Mouse (Mus musculus) lung, postnatal 0 days (tissue): ENCODE results near the gene Oser1. TPM values are rescaled to one million over a fixed set of nuclear protein-coding genes. Genes with fewer than 3 reads are reported as not detected.
A peak's percentile ranks its signal among the peaks of the same experiment; 100 is the strongest.

Experiments
- ATAC-seq: fragments of 200-750 bp; cut with Nextera tagmentation; 2 replicates; pipeline ENCODE4 v1.8.0; 2017; ENCODE audit warnings: moderate library complexity
- DNase-seq: peaks from one replicate; pipeline ENCODE4 v3.0.0-alpha.2; 2016; ENCODE audit warnings: low spot score
- H3K27ac ChIP-seq: fragments of 300-500 bp; sonication (generic); 2 replicates; pipeline ENCODE4 v1.5.1; 2014; ENCODE audit warnings: antibody characterized with exemption, mild to moderate bottlenecking, low read length, mixed read lengths
- H3K27me3 ChIP-seq: fragments of 300-500 bp; sonication (generic); replicated peaks from 2 replicates; pipeline ENCODE4 v1.6.1; 2014; ENCODE audit warnings: low read length, mixed read lengths; ENCODE audit not compliant: insufficient read depth
- H3K36me3 ChIP-seq: fragments of 300-500 bp; sonication (generic); 2 replicates; pipeline ENCODE4 v1.6.1; 2014; ENCODE audit warnings: low read length, mixed read lengths; ENCODE audit not compliant: insufficient read depth
- H3K4me1 ChIP-seq: fragments of 300-500 bp; sonication (generic); 2 replicates; pipeline ENCODE4 v1.6.1; 2014; ENCODE audit warnings: antibody characterized with exemption, low read depth, low read length, mixed read lengths; ENCODE audit not compliant: insufficient read depth
- H3K4me2 ChIP-seq: fragments of 300-500 bp; sonication (generic); replicated peaks from 2 replicates; pipeline ENCODE4 v1.6.1; 2014; ENCODE audit warnings: low read depth, mild to moderate bottlenecking, low read length, moderate library complexity, mixed read lengths
- H3K4me3 ChIP-seq: fragments of 300-500 bp; sonication (generic); 2 replicates; pipeline ENCODE4 v1.5.1; 2014; ENCODE audit warnings: low read depth, low read length
- H3K9ac ChIP-seq: fragments of 300-500 bp; sonication (generic); replicated peaks from 2 replicates; pipeline ENCODE4 v1.6.1; 2014; ENCODE audit warnings: low read depth, mild to moderate bottlenecking
- H3K9me3 ChIP-seq: fragments of 300-500 bp; sonication (generic); 2 replicates; pipeline ENCODE4 v1.6.1; 2016; ENCODE audit warnings: low read length, mixed read lengths
- CTCF ChIP-seq: IDR thresholded peaks from 2 replicates; pipeline ENCODE4 v1.5.1; 2016; ENCODE audit warnings: antibody characterized with exemption, mild to moderate bottlenecking
- EP300 ChIP-seq: IDR thresholded peaks from 2 replicates; pipeline ENCODE4 v1.6.1; 2016; ENCODE audit warnings: antibody characterized with exemption, mild to moderate bottlenecking, control low read depth
- WGBS: fragments of 180-500 bp; shearing (Covaris S2); extraction: QIAGEN DNeasy Blood & Tissue Kit; methylation state at CpG from one replicate; pipeline ENCODE4 v1.1.7; 2014; 5-methylcytosine and 5-hydroxymethylcytosine counted together
- polyA plus RNA-seq: library from polyadenylated mRNA; unstranded; fragments of >200 nt; fragmentation: Nextera tagmentation; extraction: Ambion mirVana; gene quantifications from 2 replicates; pipeline ENCODE4 v1.2.1, GENCODE M21; 2015

Gene Oser1
- polyA plus RNA-seq, 1 experiment from 2014 or later, result 74.6 TPM

DNA sequence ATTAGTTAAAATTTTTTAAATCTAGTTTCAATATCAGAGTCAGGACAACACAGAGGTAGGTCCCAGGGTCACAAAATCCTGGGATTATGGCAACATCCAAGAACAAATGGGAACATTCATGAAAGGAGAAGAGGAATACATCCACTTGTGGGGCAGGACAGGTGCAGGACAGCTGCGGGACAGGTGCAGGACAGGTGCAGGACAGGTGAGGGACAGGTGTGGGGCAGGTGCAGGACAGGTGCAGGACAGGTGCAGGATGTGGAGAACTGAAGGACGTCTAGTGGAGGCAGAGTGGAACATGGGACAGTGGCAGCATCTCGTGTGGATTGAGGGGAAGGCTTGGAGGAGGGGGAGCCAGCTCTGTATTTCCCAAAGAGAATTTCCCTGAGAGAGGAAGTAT, 24.8 kb upstream of the Oser1 start:
- WGBS, result 51% methylated on average over 3 of the region's 3 CpGs
- TF ChIP-seq CTCF (no peak), EP300 (no peak)
- DNase-seq, result no peak

DNA sequence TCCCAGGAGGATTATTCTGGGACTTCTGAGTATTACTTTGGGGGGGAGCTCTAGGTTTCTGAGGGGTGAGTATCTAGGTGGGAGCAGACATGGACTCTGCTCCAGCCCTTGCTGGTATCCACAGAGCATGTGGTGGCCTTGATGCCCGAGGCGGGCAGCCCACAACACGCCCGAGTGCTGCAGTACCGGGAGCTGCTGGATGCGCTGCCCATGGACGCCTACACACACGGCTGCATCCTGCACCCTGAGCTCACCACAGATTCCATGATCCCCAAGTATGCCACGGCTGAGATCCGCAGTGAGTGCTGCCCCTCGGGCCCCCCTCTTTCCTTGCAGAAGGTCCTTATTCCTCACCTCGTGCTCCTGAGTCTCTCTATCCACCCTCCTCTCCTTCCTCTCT, 22.9 kb upstream of the Oser1 start:
- H3K27ac ChIP-seq, result no peak overlapping the region
- ATAC-seq, result no peak
- TF ChIP-seq EP300 (no peak), CTCF (no peak)
- no peaks in the 10 kb centered on the region for H3K36me3 ChIP-seq
- WGBS, result 83% methylated on average over 10 of the region's 12 CpGs
- H3K4me3 ChIP-seq, result no peak overlapping the region
- no peak for DNase-seq
- H3K9me3 ChIP-seq, result no peaks in the 10 kb centered on the region
- H3K9ac ChIP-seq, result no peak overlapping the region
- H3K4me1 ChIP-seq, result no peaks in the 10 kb centered on the region
- H3K4me2 ChIP-seq, result no peak overlapping the region
- no peaks in the 10 kb centered on the region for H3K27me3 ChIP-seq

More for the DNA sequence above, 24.8 kb upstream of the Oser1 start:
- H3K9me3 ChIP-seq, result no peaks in the 10 kb centered on the region
- H3K4me3 ChIP-seq, result no peak overlapping the region
- no peak overlapping the region for H3K9ac ChIP-seq
- H3K27ac ChIP-seq, result no peak overlapping the region
- no peak overlapping the region for H3K4me2 ChIP-seq
- no peaks in the 10 kb centered on the region for H3K36me3 ChIP-seq
- no peak for ATAC-seq
- H3K27me3 ChIP-seq, result no peaks in the 10 kb centered on the region
- no peaks in the 10 kb centered on the region for H3K4me1 ChIP-seq

DNA sequence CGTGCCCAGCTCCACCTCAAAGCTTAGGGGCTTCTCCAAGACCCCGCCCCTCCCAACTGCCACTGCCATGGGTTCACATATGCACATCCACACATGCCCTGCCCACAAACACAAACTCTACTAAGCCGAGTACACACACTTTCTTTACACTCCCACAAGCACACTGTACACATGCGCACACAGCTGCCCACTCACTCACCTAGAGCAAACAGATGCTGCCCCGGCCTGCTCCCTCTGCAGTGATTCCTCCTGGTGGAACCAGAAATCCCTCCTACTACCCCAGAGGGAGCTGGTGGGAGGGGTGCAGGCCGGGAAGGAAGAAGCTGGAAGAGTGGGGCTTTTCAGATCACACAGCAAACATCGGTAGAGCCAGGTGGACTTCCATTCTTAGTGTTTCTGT, 19.5 kb upstream of the Oser1 start:
- Histone ChIP-seq H3K27me3 (peaks cover 1% of the 10 kb centered on the region; the same call in 1 of the 2 replicates), H3K4me1 (no peaks in the 10 kb centered on the region), H3K4me2 (no peak overlapping the region), H3K36me3 (no peaks in the 10 kb centered on the region), H3K9me3 (no peaks in the 10 kb centered on the region), H3K9ac (no peak overlapping the region), H3K27ac (no peak overlapping the region), H3K4me3 (no peak overlapping the region)
- no peak for ATAC-seq
- WGBS, result 48% methylated on average over 7 of the region's 7 CpGs
- no peak for DNase-seq
- no peak for TF ChIP-seq EP300
- TF ChIP-seq CTCF, result no peak

DNA sequence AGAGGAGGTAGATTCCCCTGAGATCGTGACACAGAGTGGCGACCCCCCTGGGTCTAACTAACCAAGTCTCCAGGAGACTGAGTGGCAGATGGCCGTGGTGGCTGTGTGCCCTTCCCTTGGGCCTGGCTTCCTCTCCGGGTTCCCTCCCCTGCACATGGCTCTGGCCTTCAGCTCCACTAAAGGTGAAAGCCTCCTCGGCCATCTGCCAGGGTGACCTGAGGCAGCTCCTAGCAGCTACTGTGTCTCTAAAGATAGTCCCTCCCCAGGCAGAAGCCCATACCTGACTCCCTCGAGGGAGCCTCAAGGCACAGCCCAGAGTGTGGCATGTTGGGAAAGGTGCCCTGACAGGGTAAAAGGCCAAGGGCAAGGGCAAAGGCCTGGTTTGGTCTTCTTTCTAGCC, 19.0 kb upstream of the Oser1 start:
- Histone ChIP-seq H3K4me1 (no peaks in the 10 kb centered on the region), H3K27me3 (peaks cover 6% of the 10 kb centered on the region; the same call in 1 of the 2 replicates), H3K4me2 (no peak overlapping the region), H3K9ac (no peak overlapping the region), H3K9me3 (no peaks in the 10 kb centered on the region), H3K27ac (no peak overlapping the region), H3K36me3 (no peaks in the 10 kb centered on the region), H3K4me3 (no peak overlapping the region)
- TF ChIP-seq EP300 (no peak), CTCF (no peak)
- DNase-seq, result no peak
- no peak for ATAC-seq
- WGBS, result 49% methylated on average over 6 of the region's 6 CpGs

DNA sequence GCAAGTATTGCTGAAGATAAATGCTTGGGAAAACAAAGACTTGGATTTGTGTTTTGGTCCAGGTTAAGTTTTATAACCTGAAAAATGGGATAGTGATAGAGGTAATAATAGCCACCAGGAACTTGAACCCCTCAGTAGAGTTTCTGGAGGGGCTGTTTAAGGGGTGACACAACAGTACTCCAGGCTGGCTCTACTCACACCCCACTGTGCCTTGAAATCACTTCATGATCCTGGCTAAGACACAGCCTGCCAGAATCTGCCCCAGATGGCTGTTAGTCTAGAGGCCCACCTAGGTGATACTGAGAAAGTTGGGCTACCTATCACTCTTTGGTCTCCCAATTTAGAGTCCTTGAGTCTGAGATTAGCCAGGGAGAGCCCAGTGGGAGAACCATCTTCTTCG, 15.0 kb upstream of the Oser1 start:
- Histone ChIP-seq H3K9me3 (no peaks in the 10 kb centered on the region), H3K9ac (no peak overlapping the region), H3K4me2 (no peak overlapping the region), H3K4me1 (no peaks in the 10 kb centered on the region), H3K4me3 (no peak overlapping the region), H3K27ac (no peak overlapping the region), H3K27me3 (peaks cover 14% of the 10 kb centered on the region; the same call in 1 of the 2 replicates), H3K36me3 (no peaks in the 10 kb centered on the region)
- DNase-seq, result no peak
- WGBS, result 42% methylated on average over 1 of the region's 1 CpGs
- ATAC-seq, result no peak
- no peak for TF ChIP-seq CTCF
- no peak for TF ChIP-seq EP300

DNA sequence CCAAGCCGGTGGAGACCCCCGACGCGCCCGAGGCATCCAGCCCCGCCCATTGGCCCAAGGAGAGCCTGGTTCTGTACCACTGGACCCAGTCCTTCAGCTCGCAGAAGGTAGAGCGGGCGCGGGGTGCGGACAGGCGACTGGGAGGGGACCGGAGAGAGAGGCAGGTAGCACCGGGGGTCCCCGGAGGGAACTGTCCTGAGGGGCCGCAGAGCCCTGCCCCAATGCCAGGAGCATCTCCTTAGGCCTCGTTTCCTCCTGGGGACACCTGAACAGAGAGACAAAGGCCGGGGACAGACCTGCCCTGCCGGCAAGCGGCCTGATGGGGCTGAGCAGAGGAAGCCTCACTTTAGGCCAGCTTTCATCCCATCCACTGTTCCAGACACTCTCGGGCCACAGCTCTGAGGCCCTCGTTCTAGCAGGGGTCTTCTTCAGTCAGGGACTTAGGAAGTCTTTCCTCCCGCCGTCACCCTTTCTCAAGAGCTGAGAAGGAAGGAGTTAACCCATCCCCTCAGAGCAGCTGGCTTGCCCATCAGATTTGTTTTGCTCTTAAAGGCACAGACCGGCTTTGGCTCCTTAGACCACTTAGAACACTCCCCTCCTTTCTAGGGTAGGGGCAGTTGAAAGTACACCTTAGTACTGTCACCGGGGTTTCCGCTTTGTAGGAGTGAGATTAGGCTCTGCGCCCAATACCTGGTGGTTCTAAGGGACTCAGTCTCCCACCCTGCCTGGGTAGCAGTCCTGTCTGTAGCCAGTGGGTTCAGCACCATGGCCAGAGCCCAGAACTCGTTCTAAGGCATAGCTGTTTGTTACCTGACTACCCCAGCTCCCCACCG, 14.3 kb upstream of the Oser1 start:
- H3K4me1 ChIP-seq, result no peaks in the 10 kb centered on the region
- no peak overlapping the region for H3K27ac ChIP-seq
- no peak overlapping the region for H3K9ac ChIP-seq
- TF ChIP-seq EP300 (no peak), CTCF (no peak)
- H3K9me3 ChIP-seq, result no peaks in the 10 kb centered on the region
- DNase-seq (peak; percentile 48), ATAC-seq (no peak; the same call in 1 of the 2 replicates)
- no peaks in the 10 kb centered on the region for H3K36me3 ChIP-seq
- peaks cover 14% of the 10 kb centered on the region; the same call in 1 of the 2 replicates for H3K27me3 ChIP-seq
- H3K4me2 ChIP-seq, result peak overlapping the region; percentile 28; the same call in 1 of the 2 replicates
- 1% methylated on average over 22 of the region's 30 CpGs for WGBS
- no peak overlapping the region for H3K4me3 ChIP-seq
